Mouse (Mus musculus) liver, embryonic 16.5 days (tissue): ENCODE measurements at regions not wholly inside any gene's neighbourhood (a gene's known extent, or its start where the extent isn't known, plus 50 kb on each side); places are given as distances from the start of the nearest gene placed in this dataset.
"Not testable (repeated sequence)": the region's sequence is repeated elsewhere in the genome, so short reads cannot be mapped to it uniquely, and the experiment has no call there.

Experiments
- ATAC-seq: fragments of 200-750 bp; cut with Nextera tagmentation; 2 replicates; pipeline ENCODE4 v1.8.0; 2017; ENCODE audit warnings: low read depth, mild to moderate bottlenecking, moderate number of reproducible peaks, moderate library complexity
- H3K27ac ChIP-seq: fragments of 300-500 bp; sonication (generic); 2 replicates; pipeline ENCODE4 v1.5.1; 2014; ENCODE audit warnings: mild to moderate bottlenecking, low read length
- H3K27me3 ChIP-seq: fragments of 300-500 bp; sonication (generic); 2 replicates; pipeline ENCODE4 v1.6.1; 2014; ENCODE audit warnings: low read depth, low read length, mixed read lengths; ENCODE audit not compliant: control insufficient read depth, insufficient read depth
- H3K36me3 ChIP-seq: fragments of 300-500 bp; sonication (generic); 2 replicates; pipeline ENCODE4 v1.6.1; 2014; ENCODE audit warnings: mild to moderate bottlenecking; ENCODE audit not compliant: control insufficient read depth, insufficient read depth
- H3K4me1 ChIP-seq: fragments of 300-500 bp; sonication (generic); 2 replicates; pipeline ENCODE4 v1.6.1; 2014; ENCODE audit warnings: low read depth, low read length, mixed read lengths; ENCODE audit not compliant: control insufficient read depth
- H3K4me2 ChIP-seq: fragments of 300-500 bp; sonication (generic); 2 replicates; pipeline ENCODE4 v1.6.1; 2014; ENCODE audit warnings: low read depth, low read length, mixed read lengths
- H3K4me3 ChIP-seq: fragments of 300-500 bp; sonication (generic); 2 replicates; pipeline ENCODE4 v1.5.1; 2014; ENCODE audit warnings: low read depth, mild to moderate bottlenecking, low read length
- H3K9ac ChIP-seq: fragments of 300-500 bp; sonication (generic); 2 replicates; pipeline ENCODE4 v1.6.1; 2014; ENCODE audit warnings: low read depth, low read length
- H3K9me3 ChIP-seq: fragments of 300-500 bp; sonication (generic); replicated peaks from 2 replicates; pipeline ENCODE4 v1.6.1; 2016; ENCODE audit warnings: low read length; ENCODE audit not compliant: control insufficient read depth
- WGBS: fragments of 180-500 bp; shearing (Covaris S2); extraction: QIAGEN DNeasy Blood & Tissue Kit; methylation state at CpG from one replicate; pipeline ENCODE4 v1.1.7; 2014; ENCODE audit not compliant: insufficient replicate concordance; 5-methylcytosine and 5-hydroxymethylcytosine counted together

DNA sequence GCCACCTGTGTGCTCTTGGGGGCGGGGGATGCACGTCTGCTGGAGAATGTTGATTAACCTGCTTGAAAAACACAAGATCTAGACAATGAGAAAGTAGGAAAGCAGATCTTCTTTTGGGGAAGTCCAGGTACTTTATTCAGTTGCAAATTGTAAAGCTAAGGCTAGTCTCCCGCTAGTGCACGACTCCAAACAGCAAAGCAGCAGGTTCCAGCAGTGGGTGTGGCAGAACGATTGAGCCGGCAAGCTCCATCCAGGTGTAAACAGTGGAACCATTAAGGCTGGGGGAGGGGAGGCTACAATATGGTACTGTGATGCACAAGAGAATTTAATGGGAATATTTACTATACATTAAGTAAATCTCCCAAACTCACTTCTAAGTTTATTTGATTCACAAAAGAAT lies 448.6 kb upstream of the Cobl start:
- not testable (repeated sequence) for H3K4me3 ChIP-seq, H3K27me3 ChIP-seq, ATAC-seq, H3K4me1 ChIP-seq, H3K27ac ChIP-seq, H3K9ac ChIP-seq, H3K36me3 ChIP-seq, H3K9me3 ChIP-seq, H3K4me2 ChIP-seq
- WGBS = 37% methylated on average over 6 of the region's 6 CpGs

- peak; percentile 50; the same call in 1 of the 2 replicates for ATAC-seq
- 32% methylated on average over 1 of the region's 1 CpGs for WGBS
- Histone ChIP-seq H3K4me2 (no peak overlapping the region), H3K9ac (no peak overlapping the region), H3K36me3 (no peaks in the 10 kb centered on the region), H3K9me3 (no peaks in the 10 kb centered on the region), H3K27me3 (no peaks in the 10 kb centered on the region), H3K27ac (no peak overlapping the region), H3K4me1 (no peaks in the 10 kb centered on the region), H3K4me3 (no peak overlapping the region)
Measured at GRCm38 (mm10) chr11:12873712-12874111, 409.0 kb upstream of the Cobl start.

GRCm38 (mm10) chr11:12872802-12873201 lies 408.0 kb upstream of the Cobl start:
- H3K36me3 ChIP-seq = no peaks in the 10 kb centered on the region
- H3K9ac ChIP-seq = no peak overlapping the region
- H3K4me1 ChIP-seq = no peaks in the 10 kb centered on the region
- 39% methylated on average over 2 of the region's 2 CpGs for WGBS
- H3K4me3 ChIP-seq = no peak overlapping the region
- ATAC-seq = peak; percentile 89
- H3K27me3 ChIP-seq = no peaks in the 10 kb centered on the region
- no peak overlapping the region for H3K27ac ChIP-seq
- no peaks in the 10 kb centered on the region for H3K9me3 ChIP-seq
- no peak overlapping the region for H3K4me2 ChIP-seq

GRCm38 (mm10) chr11:12872399-12872798 lies 407.6 kb upstream of the Cobl start:
- no peaks in the 10 kb centered on the region for H3K4me1 ChIP-seq
- peak; percentile 58 for ATAC-seq
- no peaks in the 10 kb centered on the region for H3K27me3 ChIP-seq
- no peak overlapping the region for H3K9ac ChIP-seq
- peak overlapping the region; percentile 60 for H3K27ac ChIP-seq
- H3K4me3 ChIP-seq = no peak overlapping the region
- H3K9me3 ChIP-seq = no peaks in the 10 kb centered on the region
- WGBS = 3% methylated on average over 1 of the region's 1 CpGs
- no peaks in the 10 kb centered on the region for H3K36me3 ChIP-seq
- no peak overlapping the region for H3K4me2 ChIP-seq

DNA sequence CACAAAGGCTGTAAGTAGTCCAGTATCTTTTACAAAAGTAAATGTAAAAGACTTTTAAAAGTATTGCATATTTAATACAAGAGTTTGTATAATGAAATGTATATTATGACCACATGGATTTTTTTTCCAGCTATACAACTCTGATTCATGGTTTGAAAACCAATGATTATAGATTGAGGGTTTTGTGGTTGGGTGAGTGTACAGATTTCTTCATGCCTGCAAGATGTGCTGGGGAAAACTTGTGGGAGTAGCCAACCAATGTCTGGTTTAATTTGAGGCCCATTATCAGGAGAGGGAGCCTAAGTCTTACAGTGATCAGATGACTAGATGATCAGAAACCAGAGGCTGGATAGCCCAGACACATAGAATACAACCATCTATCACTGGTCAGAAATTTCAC lies 402.8 kb upstream of the Cobl start:
- H3K4me3 ChIP-seq = no peak overlapping the region
- no peak overlapping the region for H3K27ac ChIP-seq
- no peaks in the 10 kb centered on the region for H3K36me3 ChIP-seq
- no peak for ATAC-seq
- H3K9ac ChIP-seq = no peak overlapping the region
- H3K9me3 ChIP-seq = no peaks in the 10 kb centered on the region
- no peaks in the 10 kb centered on the region for H3K4me1 ChIP-seq
- H3K27me3 ChIP-seq = no peaks in the 10 kb centered on the region
- no peak overlapping the region for H3K4me2 ChIP-seq

GRCm38 (mm10) chr11:12865034-12865620 lies 400.4 kb upstream of the Cobl start:
- no peak overlapping the region for H3K4me2 ChIP-seq
- H3K27me3 ChIP-seq = no peaks in the 10 kb centered on the region
- no peak overlapping the region for H3K9ac ChIP-seq
- no peak overlapping the region for H3K4me3 ChIP-seq
- H3K9me3 ChIP-seq = no peaks in the 10 kb centered on the region
- H3K27ac ChIP-seq = no peak overlapping the region
- 34% methylated on average over 2 of the region's 2 CpGs for whole genome bisulfite sequencing
- no peaks in the 10 kb centered on the region for H3K36me3 ChIP-seq
- ATAC-seq = no peak
- no peaks in the 10 kb centered on the region for H3K4me1 ChIP-seq

DNA sequence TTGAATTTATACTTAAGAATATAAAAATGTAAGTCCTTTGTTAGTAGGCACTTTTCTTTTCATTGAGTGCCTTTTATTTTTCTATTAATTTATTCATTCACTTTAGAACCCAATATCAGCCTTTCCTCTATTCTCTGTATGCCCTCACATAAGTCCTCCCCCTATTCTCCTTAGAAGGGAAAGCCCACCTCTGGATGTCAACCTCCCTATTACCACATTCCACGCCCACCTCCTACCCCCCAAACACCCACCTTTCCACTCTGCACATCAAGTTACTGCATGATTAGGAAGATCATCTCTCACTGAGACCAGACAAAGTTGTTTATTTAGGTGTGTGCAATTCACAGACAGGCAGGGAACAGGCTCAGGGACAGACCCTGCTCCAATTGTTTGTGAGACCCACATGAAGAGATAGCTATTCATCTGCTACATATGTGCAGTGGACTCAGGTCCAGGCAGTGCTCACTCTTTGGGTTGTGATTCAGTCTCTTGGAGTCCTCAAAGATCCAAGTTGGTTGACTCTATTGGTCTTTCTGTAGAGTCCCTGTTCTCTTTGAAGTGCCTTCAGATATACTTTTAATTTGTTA lies 394.7 kb upstream of the Cobl start:
- 29% methylated on average over 1 of the region's 1 CpGs for WGBS
- Histone ChIP-seq H3K36me3 (no peaks in the 10 kb centered on the region), H3K9ac (no peak overlapping the region), H3K27me3 (no peaks in the 10 kb centered on the region), H3K4me3 (no peak overlapping the region), H3K9me3 (no peaks in the 10 kb centered on the region), H3K27ac (no peak overlapping the region), H3K4me1 (no peaks in the 10 kb centered on the region), H3K4me2 (no peak overlapping the region)
- ATAC-seq = no peak

GRCm38 (mm10) chr11:12858274-12858884 lies 393.6 kb upstream of the Cobl start:
- no peak overlapping the region for H3K9ac ChIP-seq
- no peaks in the 10 kb centered on the region for H3K4me1 ChIP-seq
- H3K9me3 ChIP-seq = no peaks in the 10 kb centered on the region
- WGBS = 64% methylated on average over 2 of the region's 2 CpGs
- no peaks in the 10 kb centered on the region for H3K27me3 ChIP-seq
- H3K4me3 ChIP-seq = no peak overlapping the region
- H3K4me2 ChIP-seq = no peak overlapping the region
- H3K27ac ChIP-seq = no peak overlapping the region
- no peaks in the 10 kb centered on the region for H3K36me3 ChIP-seq
- no peak for ATAC-seq

DNA sequence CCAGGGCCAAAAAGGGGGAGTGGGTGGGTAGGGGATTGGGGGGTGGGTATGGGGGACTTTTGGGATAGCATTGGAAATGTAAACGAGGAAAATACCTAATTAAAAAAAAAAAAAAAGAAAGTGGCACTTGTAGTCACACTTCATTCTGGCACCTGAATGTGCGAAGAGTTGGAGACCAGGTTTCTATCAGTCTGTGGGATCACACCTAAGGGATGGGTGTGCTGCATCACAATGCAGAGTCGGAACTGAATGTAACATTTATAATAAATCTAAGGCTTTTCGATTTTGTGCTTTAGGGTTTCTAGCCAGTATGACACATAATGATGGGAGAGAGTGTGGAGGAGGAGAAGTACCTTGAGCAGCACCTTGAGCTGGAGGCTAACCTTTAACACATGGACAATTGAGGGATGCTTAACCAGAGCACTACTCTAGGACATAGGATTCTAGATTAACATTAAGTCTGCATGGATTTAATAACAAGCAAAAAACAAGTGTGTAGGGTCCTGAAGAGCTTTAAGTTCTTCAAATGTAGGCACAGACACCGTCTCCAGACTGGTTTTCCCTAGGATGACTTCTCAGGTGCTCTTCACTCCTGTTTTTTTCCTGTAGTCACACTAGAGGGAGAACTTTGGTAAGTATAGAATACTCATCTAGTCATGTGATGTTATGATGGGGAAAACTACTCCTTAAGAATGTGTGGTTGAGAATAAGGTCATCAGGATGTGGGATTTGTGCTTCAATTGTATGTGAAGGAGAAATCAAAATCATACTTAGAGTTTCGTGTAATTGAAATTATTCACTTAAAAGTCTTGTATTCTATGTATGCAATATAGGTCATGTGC lies 392.8 kb upstream of the Cobl start:
- Histone ChIP-seq H3K4me2 (no peak overlapping the region), H3K9ac (no peak overlapping the region), H3K4me1 (no peaks in the 10 kb centered on the region), H3K4me3 (no peak overlapping the region), H3K9me3 (no peaks in the 10 kb centered on the region), H3K27ac (no peak overlapping the region), H3K27me3 (no peaks in the 10 kb centered on the region), H3K36me3 (no peaks in the 10 kb centered on the region)
- ATAC-seq = no peak
- 47% methylated on average over 6 of the region's 6 CpGs for whole genome bisulfite sequencing
